Mouse (Mus musculus) MEL (cell line): ENCODE measurements around the gene Rfx5. TPM values are rescaled to one million over a fixed set of nuclear protein-coding genes. Genes with fewer than 3 reads are reported as not detected.

Experiments
- DNase-seq: peaks from one replicate; pipeline ENCODE4 v3.0.0; 2011; ENCODE audit warnings: low read depth, low spot score
- H3K27ac ChIP-seq: 2 replicates; pipeline ENCODE4 v1.5.1; 2012; ENCODE audit warnings: low read depth, mild to moderate bottlenecking, control low read depth, low read length, moderate library complexity; ENCODE audit not compliant: control insufficient read depth
- H3K27me3 ChIP-seq, 2 experiments: fragments of 150-350 bp in 1 of 2; sonication (generic) in 1 of 2; 2 replicates each; pipeline ENCODE4 v1.6.1; 2012; ENCODE audit warnings: low read length in 2 of 2, mild to moderate bottlenecking in 2 of 2, improper control_type of control experiment in 1 of 2, moderate library complexity in 1 of 2; ENCODE audit not compliant: insufficient read depth in 2 of 2, control insufficient read depth in 1 of 2
- H3K36me3 ChIP-seq, 2 experiments: 2 replicates each; pipeline ENCODE4 v1.6.1; 2012 to 2014; ENCODE audit warnings: low read length in 2 of 2, improper control_type of control experiment in 1 of 2, inconsistent platforms in 1 of 2, mild to moderate bottlenecking in 1 of 2; ENCODE audit not compliant: insufficient read depth in 2 of 2, control insufficient read depth in 1 of 2
- H3K4me1 ChIP-seq, 2 experiments: fragments of 150-350 bp in 1 of 2; sonication (generic) in 1 of 2; 2 replicates each; pipeline ENCODE4 v1.6.1; 2012; ENCODE audit warnings: low read length in 2 of 2, improper control_type of control experiment in 1 of 2, mild to moderate bottlenecking in 1 of 2; ENCODE audit not compliant: insufficient read depth in 2 of 2, control insufficient read depth in 1 of 2
- H3K4me3 ChIP-seq, 2 experiments: fragments of 150-350 bp in 1 of 2; sonication (generic) in 1 of 2; 2 replicates each; pipeline ENCODE4 v1.5.1; 2012; ENCODE audit warnings: low read depth in 2 of 2, low read length in 2 of 2, mild to moderate bottlenecking in 2 of 2, moderate library complexity in 2 of 2, control low read depth in 1 of 2, improper control_type of control experiment in 1 of 2; ENCODE audit not compliant: control insufficient read depth in 1 of 2, insufficient read depth in 1 of 2
- H3K79me2 ChIP-seq: 2 replicates; pipeline ENCODE4 v1.6.1; 2012; ENCODE audit warnings: mild to moderate bottlenecking, low read length, moderate library complexity; ENCODE audit not compliant: control insufficient read depth, poor library complexity, insufficient read depth
- H3K9ac ChIP-seq: 2 replicates; pipeline ENCODE4 v1.6.1; 2012; ENCODE audit warnings: low read depth, mild to moderate bottlenecking, control low read depth, low read length, moderate library complexity; ENCODE audit not compliant: control insufficient read depth, poor library complexity, severe bottlenecking
- H3K9me3 ChIP-seq: fragments of 150-350 bp; sonication (generic); replicated peaks from 2 replicates; pipeline ENCODE4 v1.6.1; 2012; ENCODE audit warnings: mild to moderate bottlenecking, low read length, improper control_type of control experiment, moderate library complexity; ENCODE audit not compliant: insufficient read depth
- CHD1 ChIP-seq: IDR thresholded peaks from 2 replicates; pipeline ENCODE4 v1.6.1; 2012; ENCODE audit warnings: low read depth, mild to moderate bottlenecking, inconsistent platforms, low read length, improper control_type of control experiment
- CHD2 ChIP-seq: IDR thresholded peaks from 2 replicates; pipeline ENCODE4 v1.6.1; 2011; ENCODE audit warnings: low read length, improper control_type of control experiment
- CTCF ChIP-seq, 3 experiments: IDR thresholded peaks in 2 of 3; conservative IDR thresholded peaks in 1 of 3; 2 replicates each; pipeline ENCODE4 v1.5.1; 2011 to 2012; ENCODE audit warnings: low read length in 3 of 3, low read depth in 2 of 3, mild to moderate bottlenecking in 2 of 3, improper control_type of control experiment in 1 of 3, inconsistent platforms in 1 of 3, mixed read lengths in 1 of 3, moderate library complexity in 1 of 3; ENCODE audit not compliant: control insufficient read depth in 1 of 3, insufficient read depth in 1 of 3, poor library complexity in 1 of 3, severe bottlenecking in 1 of 3
- ELF1 ChIP-seq: IDR thresholded peaks from 2 replicates; pipeline ENCODE4 v1.6.1; 2014; ENCODE audit warnings: low read depth, mild to moderate bottlenecking, inconsistent platforms, low read length, improper control_type of control experiment, moderate library complexity
- EP300 ChIP-seq, 2 experiments: IDR thresholded peaks; 2 replicates each; pipeline ENCODE4 v1.6.1; 2011; ENCODE audit warnings: improper control_type of control experiment in 2 of 2, low read length in 2 of 2, low read depth in 1 of 2, mild to moderate bottlenecking in 1 of 2
- GABPA ChIP-seq: IDR thresholded peaks from 2 replicates; pipeline ENCODE4 v1.6.1; 2012; ENCODE audit warnings: low read depth, mild to moderate bottlenecking, inconsistent platforms, low read length, improper control_type of control experiment, moderate library complexity
- GATA1 ChIP-seq: IDR thresholded peaks from 2 replicates; pipeline ENCODE4 v1.6.1; 2011; ENCODE audit warnings: low read depth, low read length, improper control_type of control experiment
- JUND ChIP-seq: IDR thresholded peaks from 2 replicates; pipeline ENCODE4 v1.6.1; 2011; ENCODE audit warnings: low read depth, mild to moderate bottlenecking, improper control_type of control experiment, low read length
- KAT2A ChIP-seq: conservative IDR thresholded peaks from 2 replicates; pipeline ENCODE4 v1.6.1; 2012; ENCODE audit warnings: low read depth, low read length, improper control_type of control experiment, inconsistent platforms
- MAFK ChIP-seq: IDR thresholded peaks from 2 replicates; pipeline ENCODE4 v1.6.1; 2011; ENCODE audit warnings: low read depth, mild to moderate bottlenecking, low read length, improper control_type of control experiment, borderline replicate concordance
- MAX ChIP-seq: IDR thresholded peaks from 2 replicates; pipeline ENCODE4 v1.6.1; 2011; ENCODE audit warnings: low read length, improper control_type of control experiment
- MAZ ChIP-seq: IDR thresholded peaks from 2 replicates; pipeline ENCODE4 v1.6.1; 2012; ENCODE audit warnings: low read depth, mild to moderate bottlenecking, inconsistent platforms, low read length, improper control_type of control experiment
- MXI1 ChIP-seq: IDR thresholded peaks from 2 replicates; pipeline ENCODE4 v1.6.1; 2011; ENCODE audit warnings: mild to moderate bottlenecking, low read depth, low read length, improper control_type of control experiment
- NELFE ChIP-seq: IDR thresholded peaks from 2 replicates; pipeline ENCODE4 v1.6.1; 2011; ENCODE audit warnings: low read depth, low read length, improper control_type of control experiment
- RAD21 ChIP-seq: IDR thresholded peaks from 2 replicates; pipeline ENCODE4 v1.6.1; 2011; ENCODE audit warnings: mild to moderate bottlenecking, low read depth, low read length, improper control_type of control experiment
- RCOR1 ChIP-seq: IDR thresholded peaks from 2 replicates; pipeline ENCODE4 v1.6.1; 2012; ENCODE audit warnings: low read depth, mild to moderate bottlenecking, inconsistent platforms, low read length, improper control_type of control experiment
- SMC3 ChIP-seq: IDR thresholded peaks from 2 replicates; pipeline ENCODE4 v1.6.1; 2011; ENCODE audit warnings: low read depth, low read length, improper control_type of control experiment
- TAL1 ChIP-seq: IDR thresholded peaks from 2 replicates; pipeline ENCODE4 v1.6.1; 2012; ENCODE audit warnings: mild to moderate bottlenecking, inconsistent platforms, low read length, moderate library complexity, mixed read lengths
- TBP ChIP-seq: IDR thresholded peaks from 2 replicates; pipeline ENCODE4 v1.8.0; 2011; ENCODE audit warnings: low read depth, low read length, improper control_type of control experiment
- UBTF ChIP-seq: IDR thresholded peaks from 2 replicates; pipeline ENCODE4 v1.6.1; 2012; ENCODE audit warnings: low read depth, mild to moderate bottlenecking, inconsistent platforms, low read length, improper control_type of control experiment, moderate library complexity, borderline replicate concordance; ENCODE audit not compliant: insufficient read depth
- USF2 ChIP-seq, 2 experiments: IDR thresholded peaks; 2 replicates each; pipeline ENCODE4 v1.6.1; 2011 to 2012; ENCODE audit warnings: improper control_type of control experiment in 2 of 2, low read length in 2 of 2, borderline replicate concordance in 1 of 2, inconsistent platforms in 1 of 2, low read depth in 1 of 2, mild to moderate bottlenecking in 1 of 2; ENCODE audit not compliant: insufficient read depth in 1 of 2
- ZC3H11A ChIP-seq: IDR thresholded peaks from 2 replicates; pipeline ENCODE4 v1.6.1; 2012; ENCODE audit warnings: low read depth, mild to moderate bottlenecking, inconsistent platforms, low read length, improper control_type of control experiment
- ZMIZ1 ChIP-seq: IDR thresholded peaks from 2 replicates; pipeline ENCODE4 v1.6.1; 2012; ENCODE audit warnings: low read depth, mild to moderate bottlenecking, inconsistent platforms, low read length, improper control_type of control experiment, moderate library complexity
- polyA plus RNA-seq, 2 experiments: library from polyadenylated mRNA; stranded (reverse) in 1 of 2; unstranded in 1 of 2; fragments of >175 nt in 1 of 2; fragments of >200 nt in 1 of 2; gene quantifications; 2 replicates each; pipeline versions ENCODE4 v1.2.1 to v1.2.4; 2012; ENCODE audit warnings: low replicate concordance in 2 of 2, low read depth in 1 of 2; ENCODE audit not compliant: insufficient read length in 2 of 2, insufficient read depth in 1 of 2, missing spikeins in 1 of 2
- total RNA-seq: library from RNA; depleted of rRNA; stranded (reverse); fragments of 300-350 nt; gene quantifications from 2 replicates; pipeline ENCODE4 v1.2.3, GENCODE M21; 2012

The Rfx5 gene
- total and polyA plus RNA-seq, 3 experiments = 10.0 to 19.4 TPM; not detected in 1

DNA sequence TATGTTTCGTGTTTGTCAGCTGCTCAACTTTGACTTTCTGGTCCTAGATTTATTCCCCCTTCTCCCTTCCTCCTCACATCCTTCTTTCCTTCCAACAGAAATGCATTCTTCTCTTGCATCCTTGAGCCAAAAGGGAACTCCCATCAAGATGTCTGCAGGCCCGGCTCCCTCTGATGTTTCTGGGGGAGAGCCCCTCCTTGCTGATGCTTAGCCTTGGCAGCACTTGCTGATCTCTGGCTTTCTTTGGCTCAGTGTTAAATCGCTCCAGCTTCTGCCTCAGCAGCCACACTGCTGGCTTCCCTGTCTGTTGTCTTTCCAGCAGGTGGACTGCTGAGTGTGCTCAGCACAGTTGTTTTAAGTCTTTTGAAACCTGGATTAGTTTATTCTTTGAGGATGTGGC is 32.8 kb upstream of the Rfx5 start:
- DNase-seq = no peak
- H3K9ac ChIP-seq = no peak overlapping the region
- TF ChIP-seq CHD1 (no peak), TBP (no peak), USF2 (IDR thresholded peaks at IDR 0.05; ENCODE audit: borderline replicate concordance in 1 of 2, insufficient read depth in 1 of 2, low read depth in 1 of 2, low read length in 2 of 2) (no peak)
- TF ChIP-seq, all 39 proteins: peak for 0
- Histone ChIP-seq H3K4me3 (no peak overlapping the region), H3K9me3 (no peaks in the 10 kb centered on the region), H3K4me1 (peaks cover 18 to 30% of the 10 kb centered on the region in 2 experiments), H3K27ac (no peak overlapping the region), H3K36me3 (peaks cover 0 to 21% of the 10 kb centered on the region in 2 experiments; a peak in 2 of 4 replicates), H3K79me2 (no peaks in the 10 kb centered on the region), H3K27me3 (no peaks in the 10 kb centered on the region)

DNA sequence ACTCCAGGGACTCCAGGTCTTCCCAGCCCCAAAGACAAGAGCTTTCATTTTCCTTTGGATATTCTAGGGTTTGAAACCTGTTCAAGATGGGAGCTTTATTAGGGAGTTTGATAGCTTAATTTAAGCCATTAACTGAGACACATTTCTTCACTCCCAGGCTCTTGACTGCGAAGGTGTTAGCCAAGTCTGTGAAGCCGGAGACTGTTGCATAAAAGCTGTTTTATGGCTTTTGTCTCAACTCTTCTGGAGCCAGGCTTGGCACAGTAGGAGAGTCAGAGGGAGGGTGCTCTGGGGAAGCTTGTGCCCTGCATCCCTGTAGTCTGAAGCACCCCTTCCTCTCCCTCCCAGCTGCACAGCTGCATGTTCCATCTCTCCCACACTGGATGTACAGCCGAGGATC is 31.5 kb upstream of the Rfx5 start:
- Histone ChIP-seq H3K4me1 (peaks cover 18 to 38% of the 10 kb centered on the region in 2 experiments), H3K9me3 (no peaks in the 10 kb centered on the region)

GRCm38 (mm10) chr3:94924688-94925087 is 29.2 kb upstream of the Rfx5 start:
- TF ChIP-seq MAZ (no peak), CTCF (IDR thresholded peaks at IDR 0.05 in 2 of 3, conservative IDR thresholded peaks at IDR 0.05 in 1 of 3; ENCODE audit: control insufficient read depth in 1 of 3, insufficient read depth in 1 of 3, low read depth in 2 of 3, low read length in 3 of 3, poor library complexity in 1 of 3, severe bottlenecking in 1 of 3) (no peak), GATA1 (peak; percentile 61; the same call in 1 of the 2 replicates), ZMIZ1 (no peak), JUND (no peak), EP300 (IDR thresholded peaks at IDR 0.05; ENCODE audit: low read depth in 1 of 2, low read length in 2 of 2) (0 out of 4 replicates have a peak, but pooled peaks have one; percentile 3 to 18), TAL1 (no peak), NELFE (no peak), CHD2 (no peak), MAX (no peak)
- H3K79me2 ChIP-seq = no peaks in the 10 kb centered on the region
- DNase-seq = no peak
- H3K9ac ChIP-seq = no peak overlapping the region
- H3K4me3 ChIP-seq = no peak overlapping the region
- H3K36me3 ChIP-seq = peaks cover 0 to 27% of the 10 kb centered on the region in 2 experiments; a peak in 2 of 4 replicates
- H3K9me3 ChIP-seq = no peaks in the 10 kb centered on the region
- H3K4me1 ChIP-seq = peaks cover 14 to 39% of the 10 kb centered on the region in 2 experiments
- H3K27me3 ChIP-seq = no peaks in the 10 kb centered on the region
- no peak overlapping the region for H3K27ac ChIP-seq

More for the DNA sequence above, 31.5 kb upstream of the Rfx5 start:
- H3K9ac ChIP-seq = no peak overlapping the region
- H3K36me3 ChIP-seq = peaks cover 0 to 27% of the 10 kb centered on the region in 2 experiments; a peak in 2 of 4 replicates
- no peak for DNase-seq
- H3K4me3 ChIP-seq = no peak overlapping the region
- no peak overlapping the region for H3K27ac ChIP-seq
- no peaks in the 10 kb centered on the region for H3K79me2 ChIP-seq
- TF ChIP-seq GABPA = no peak
- no peak for TF ChIP-seq CHD1
- no peak for TF ChIP-seq MAFK
- TF ChIP-seq ZC3H11A = no peak
- no peak for TF ChIP-seq KAT2A
- no peak for TF ChIP-seq SMC3
- TF ChIP-seq TAL1 = no peak
- no peak for TF ChIP-seq EP300 (IDR thresholded peaks at IDR 0.05; ENCODE audit: low read depth in 1 of 2, low read length in 2 of 2)
- no peak for TF ChIP-seq RAD21
- TF ChIP-seq MAX = no peak
- no peak for TF ChIP-seq MXI1
- no peak for TF ChIP-seq RCOR1
- no peak for TF ChIP-seq ELF1
- no peak for TF ChIP-seq CTCF (IDR thresholded peaks at IDR 0.05 in 2 of 3, conservative IDR thresholded peaks at IDR 0.05 in 1 of 3; ENCODE audit: control insufficient read depth in 1 of 3, insufficient read depth in 1 of 3, low read depth in 2 of 3, low read length in 3 of 3, poor library complexity in 1 of 3, severe bottlenecking in 1 of 3)
- no peak for TF ChIP-seq UBTF
- H3K27me3 ChIP-seq = no peaks in the 10 kb centered on the region
